Mouse (Mus musculus): ENCODE results near the gene Ckb.

DNA sequence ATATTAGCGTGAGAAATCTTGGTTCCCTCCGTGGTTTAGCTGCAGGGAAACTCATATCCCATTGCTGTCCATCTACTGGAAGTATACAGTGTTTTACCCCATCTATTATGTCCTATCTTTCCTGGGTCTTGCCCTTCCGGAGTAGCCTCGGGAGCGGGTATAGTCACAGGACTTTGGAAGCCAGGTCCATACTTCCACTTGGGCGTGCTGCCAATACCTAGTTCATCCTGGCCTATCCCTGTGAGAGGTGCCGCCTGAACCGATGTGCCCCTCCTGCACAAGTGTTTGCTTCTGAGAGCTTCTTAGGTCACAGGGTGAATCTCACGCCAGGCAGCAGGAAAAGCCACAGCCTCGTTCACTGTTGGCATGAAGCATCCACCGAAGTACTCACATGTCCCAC lies 17.3 kb upstream of the Ckb start:
- TF ChIP-seq CTCF (IDR thresholded peaks at IDR 0.05; ENCODE audit: low read depth) (no peak), EP300 (IDR thresholded peaks at IDR 0.05; ENCODE audit: low read depth) (no peak)
